Mouse (Mus musculus) left cerebral cortex, postnatal 25 days (tissue): Measurements from ENCODE around the gene Unc45a. TPM values are rescaled to one million over a fixed set of nuclear protein-coding genes. Genes with fewer than 3 reads are reported as not detected.

ENCODE experiments used
- DNase-seq, 2 experiments: peaks; one replicate each; pipeline ENCODE4 v3.0.0; 2022; ENCODE audit warnings: low spot score in 2 of 2, mixed read lengths in 1 of 2
- intact Hi-C: fragments of 180-260 bp; cut with DNase I; formaldehyde crosslinking; loops from one replicate; pipeline ENCODE4 v1.15.1; 2025
- total RNA-seq, 2 experiments: library from RNA; stranded (reverse); gene quantifications; 2 replicates each; pipeline ENCODE4 v1.2.3; 2021

Unc45a gene
- total RNA-seq, 2 experiments from 2014 or later, result 38.4 to 45.3 TPM

- intact Hi-C loops, result no loop called here
- DNase-seq, result no peak
These were observed 28.7 kb upstream of the Unc45a start for GRCm38 (mm10) chr7:80369461-80369860.

GRCm38 (mm10) chr7:80368635-80369421 lies 28.0 kb upstream of the Unc45a start:
- DNase-seq, result no peak
- intact Hi-C loops, result no loop called here

GRCm38 (mm10) chr7:80368009-80368408 lies 27.2 kb upstream of the Unc45a start:
- intact Hi-C loops, result no loop called here
- DNase-seq, result no peak

- intact Hi-C loops, result no loop called here
These were observed 26.4 kb upstream of the Unc45a start for GRCm38 (mm10) chr7:80367232-80367631.

GRCm38 (mm10) chr7:80365759-80366158 lies 25.0 kb upstream of the Unc45a start:
- intact Hi-C loops, result no loop called here

More at GRCm38 (mm10) chr7:80367232-80367631, 26.4 kb upstream of the Unc45a start:
- DNase-seq, result no peak

GRCm38 (mm10) chr7:80360435-80360834 lies 19.6 kb upstream of the Unc45a start:
- DNase-seq, result no peak
- intact Hi-C loops, result no loop called here

More at GRCm38 (mm10) chr7:80365759-80366158, 25.0 kb upstream of the Unc45a start:
- no peak for DNase-seq

GRCm38 (mm10) chr7:80358039-80358438 lies 17.2 kb upstream of the Unc45a start:
- DNase-seq, result no peak
- intact Hi-C loops, result no loop called here

GRCm38 (mm10) chr7:80357156-80357555 lies 16.4 kb upstream of the Unc45a start:
- DNase-seq, result peak in 1 of 2 experiments; percentile 44
- intact Hi-C loops, result no loop called here

GRCm38 (mm10) chr7:80356351-80356750 lies 15.5 kb upstream of the Unc45a start:
- intact Hi-C loops, result no loop called here
- DNase-seq, result no peak

GRCm38 (mm10) chr7:80352920-80353319 lies 12.1 kb upstream of the Unc45a start:
- intact Hi-C loops, result no loop called here
- DNase-seq, result no peak

- no peak for DNase-seq
- intact Hi-C loops, result no loop called here
These were observed 10.0 kb upstream of the Unc45a start for GRCm38 (mm10) chr7:80350808-80351207.

GRCm38 (mm10) chr7:80347670-80348586 lies 7.1 kb upstream of the Unc45a start:
- DNase-seq, result no peak
- intact Hi-C loops, result no loop called here

- no peak for DNase-seq
- intact Hi-C loops, result no loop called here
These were observed 6.0 kb upstream of the Unc45a start for GRCm38 (mm10) chr7:80346830-80347229.

- no peak for DNase-seq
- intact Hi-C loops, result no loop called here
These were observed 5.4 kb upstream of the Unc45a start for GRCm38 (mm10) chr7:80346173-80346572.

- no peak for DNase-seq
- intact Hi-C loops, result loop anchor here (1.0 kb wide), 1 partner anchor 27 kb away; no protein-coding TSS in a partner anchor
These were observed 2.6 kb upstream of the Unc45a start for GRCm38 (mm10) chr7:80343270-80344018.

GRCm38 (mm10) chr7:80342858-80343257 lies 2.1 kb upstream of the Unc45a start, which contains the start of gene Hddc3:
Gene Hddc3 (plus strand): TSS chr7:80343104.
- intact Hi-C loops, result loop anchor here (1.0 kb wide), 1 partner anchor 27 kb away; no protein-coding TSS in a partner anchor
- peak; percentile 97 for DNase-seq

GRCm38 (mm10) chr7:80341793-80342192 lies 988 bp upstream of the Unc45a start:
- no peak for DNase-seq
- intact Hi-C loops, result no loop called here

GRCm38 (mm10) chr7:80339793-80340628 lies 794 bp downstream of the Unc45a start:
- intact Hi-C loops, result loop anchor here (2.0 kb wide), 1 partner anchor 15 kb away; the partner anchor contains the start of gene Rccd1
- DNase-seq, result peak; percentile 98 to 99

GRCm38 (mm10) chr7:80339371-80339770 lies 1.4 kb downstream of the Unc45a start:
- intact Hi-C loops, result loop anchor here (2.0 kb wide), 1 partner anchor 15 kb away; the partner anchor contains the start of gene Rccd1

More at GRCm38 (mm10) chr7:80339371-80339770, 1.4 kb downstream of the Unc45a start:
- peak in 1 of 2 experiments; percentile 35 for DNase-seq
